Mouse (Mus musculus): ENCODE results near the gene Fgfr2.

DNA sequence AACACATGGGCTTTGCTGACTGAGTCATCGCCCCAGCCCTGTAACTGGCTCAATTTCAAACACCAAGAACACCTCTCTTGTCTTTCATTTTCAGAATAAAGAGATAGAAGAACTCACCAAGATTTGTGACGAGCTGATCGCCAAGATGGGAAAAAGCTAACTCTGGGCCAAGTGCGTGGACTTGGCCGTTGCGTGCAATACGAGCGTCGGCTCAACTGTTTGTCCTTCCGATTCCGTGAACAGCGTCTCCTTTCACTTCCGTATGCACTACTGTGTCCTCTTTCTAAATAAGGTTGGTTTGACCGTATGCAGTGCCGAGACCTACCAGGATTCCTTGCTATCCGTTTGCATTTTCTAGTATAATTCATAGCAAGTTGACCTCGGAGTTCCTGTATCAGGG is 2359.0 kb downstream of the Fgfr2 start:
- no peak for TF ChIP-seq POLR2A (IDR thresholded peaks at IDR 0.05; ENCODE audit: borderline replicate concordance, extremely low read depth, low read depth, low read length)
- TF ChIP-seq CTCF (IDR thresholded peaks at IDR 0.05; ENCODE audit: insufficient read depth, low read length): no peak
